Mouse (Mus musculus): ENCODE results near the gene Trim27. TPM values are rescaled to one million over a fixed set of nuclear protein-coding genes. Genes with fewer than 3 reads are reported as not detected.

Gene Trim27
- polyA plus RNA-seq, 1 experiment from 2014 or later, result 58.5 TPM

DNA sequence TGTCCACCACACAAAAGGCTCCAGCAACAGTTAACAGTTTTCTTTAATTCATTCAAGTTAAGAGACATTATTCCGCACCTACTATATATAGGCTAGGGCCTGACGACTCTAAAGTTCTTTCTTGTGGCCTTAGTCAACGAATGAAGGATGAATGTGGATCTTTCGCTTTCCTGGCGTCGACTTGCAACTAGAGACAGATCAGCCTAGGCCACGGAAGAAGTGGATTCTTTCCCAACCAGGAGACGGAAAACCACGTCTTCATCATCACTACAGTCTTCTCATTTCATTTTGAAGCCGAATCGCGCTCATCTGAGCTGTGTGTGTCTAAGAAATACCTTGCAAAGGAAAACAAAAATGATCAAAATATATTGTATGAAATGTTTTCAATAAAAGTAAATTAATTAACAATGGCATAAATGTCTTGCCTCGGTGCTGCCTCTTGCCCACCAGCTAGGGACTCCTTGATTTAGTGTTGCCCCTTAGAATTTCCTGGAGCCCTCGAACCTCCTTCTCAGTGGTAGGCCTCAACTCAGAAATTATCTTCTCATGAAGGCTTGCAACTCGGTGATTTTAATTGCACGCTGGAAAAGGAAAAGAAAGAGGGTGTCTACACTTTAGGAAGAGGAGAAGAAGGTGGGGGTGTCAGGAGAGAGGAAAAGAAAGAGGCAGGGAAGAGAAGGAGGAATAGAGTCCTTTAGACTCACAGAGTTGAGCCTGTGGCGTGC is 8.7 kb upstream of the Trim27 start:
- Histone ChIP-seq H3K27ac (replicated peaks) (no peak overlapping the region), H3K9me3 (ENCODE audit: control insufficient read depth, low read length) (no peaks in the 10 kb centered on the region), H3K4me1 (replicated peaks; ENCODE audit: control insufficient read depth, insufficient read depth) (no peaks in the 10 kb centered on the region), H3K36me3 (ENCODE audit: control insufficient read depth, insufficient read depth, low read length) (no peaks in the 10 kb centered on the region), H3K4me3 (ENCODE audit: low read depth, low read length) (no peak overlapping the region), H3K9ac (ENCODE audit: low read length) (no peak overlapping the region), H3K27me3 (ENCODE audit: control insufficient read depth, insufficient read depth, low read length) (no peaks in the 10 kb centered on the region), H3K4me2 (replicated peaks; ENCODE audit: low read depth) (peak overlapping the region; percentile 39; the same call in 1 of the 2 replicates)
- DNase-seq (ENCODE audit: low spot score), result no peak
- ATAC-seq (ENCODE audit: low FRiP score, low TSS enrichment), result no peak
- TF ChIP-seq EP300 (optimal IDR thresholded peaks at IDR 0.05) (no peak), CTCF (IDR thresholded peaks at IDR 0.05; ENCODE audit: low read depth) (no peak)
- 67% methylated on average over 17 of the region's 17 CpGs for WGBS

DNA sequence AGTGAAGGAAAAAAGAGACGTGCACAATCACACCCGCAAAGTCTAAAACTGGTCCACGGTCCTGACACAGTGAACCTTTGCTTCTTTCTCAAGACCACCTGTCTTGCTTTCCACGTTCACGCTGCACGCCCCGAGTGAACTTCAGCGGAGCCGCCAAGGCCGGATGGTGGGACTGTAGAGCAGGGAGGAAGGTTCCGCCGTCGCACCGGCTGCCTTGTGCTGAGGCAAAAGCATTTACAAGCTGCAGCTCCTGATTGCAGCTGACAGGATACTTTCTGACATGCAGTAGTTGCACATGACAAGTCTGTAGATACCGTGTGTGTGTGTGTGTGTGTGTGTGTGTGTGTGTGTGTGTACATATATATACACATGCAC is 8.1 kb upstream of the Trim27 start:
- no peaks in the 10 kb centered on the region for H3K36me3 ChIP-seq (ENCODE audit: control insufficient read depth, insufficient read depth, low read length)
- TF ChIP-seq CTCF (IDR thresholded peaks at IDR 0.05; ENCODE audit: low read depth) (no peak), EP300 (optimal IDR thresholded peaks at IDR 0.05) (no peak)
- ATAC-seq (ENCODE audit: low FRiP score, low TSS enrichment) (no peak), DNase-seq (ENCODE audit: low spot score) (no peak)
- 16% methylated on average over 15 of the region's 15 CpGs for WGBS
- no peak overlapping the region for H3K27ac ChIP-seq (replicated peaks)
- no peaks in the 10 kb centered on the region for H3K27me3 ChIP-seq (ENCODE audit: control insufficient read depth, insufficient read depth, low read length)
- peak overlapping the region; percentile 39; the same call in 1 of the 2 replicates for H3K4me2 ChIP-seq (replicated peaks; ENCODE audit: low read depth)
- H3K9ac ChIP-seq (ENCODE audit: low read length), result no peak overlapping the region
- H3K4me3 ChIP-seq (ENCODE audit: low read depth, low read length), result no peak overlapping the region
- no peaks in the 10 kb centered on the region for H3K9me3 ChIP-seq (ENCODE audit: control insufficient read depth, low read length)
- no peaks in the 10 kb centered on the region for H3K4me1 ChIP-seq (replicated peaks; ENCODE audit: control insufficient read depth, insufficient read depth)

DNA sequence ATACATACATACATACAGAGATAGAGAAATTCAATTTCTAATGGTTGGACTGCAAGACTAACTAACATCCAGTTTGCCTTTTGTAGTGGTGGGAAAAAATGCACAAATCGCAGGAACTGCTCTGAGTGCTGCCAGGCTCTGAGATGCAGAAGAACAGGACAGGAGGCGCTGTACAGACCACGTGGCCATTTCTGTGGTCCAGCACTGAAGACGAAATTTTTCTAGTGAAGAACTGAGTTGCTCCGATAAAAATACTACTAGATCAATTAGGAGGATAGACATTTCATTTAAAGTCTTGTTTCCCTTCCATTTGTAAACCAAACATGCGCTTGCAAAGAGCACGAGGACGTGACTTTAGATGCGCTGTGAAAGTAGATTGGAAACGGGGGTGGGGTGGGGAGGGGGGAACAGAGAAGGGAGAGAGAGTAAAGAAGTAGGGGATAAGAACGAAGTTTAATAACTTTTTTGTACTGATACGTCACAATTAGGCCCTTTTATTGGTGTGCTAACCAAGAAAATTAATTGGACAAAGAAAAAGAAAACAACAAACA is 7.6 kb upstream of the Trim27 start:
- Histone ChIP-seq H3K9ac (ENCODE audit: low read length) (no peak overlapping the region), H3K27ac (replicated peaks) (no peak overlapping the region)
- under 1% methylated on average over 12 of the region's 12 CpGs for WGBS

DNA sequence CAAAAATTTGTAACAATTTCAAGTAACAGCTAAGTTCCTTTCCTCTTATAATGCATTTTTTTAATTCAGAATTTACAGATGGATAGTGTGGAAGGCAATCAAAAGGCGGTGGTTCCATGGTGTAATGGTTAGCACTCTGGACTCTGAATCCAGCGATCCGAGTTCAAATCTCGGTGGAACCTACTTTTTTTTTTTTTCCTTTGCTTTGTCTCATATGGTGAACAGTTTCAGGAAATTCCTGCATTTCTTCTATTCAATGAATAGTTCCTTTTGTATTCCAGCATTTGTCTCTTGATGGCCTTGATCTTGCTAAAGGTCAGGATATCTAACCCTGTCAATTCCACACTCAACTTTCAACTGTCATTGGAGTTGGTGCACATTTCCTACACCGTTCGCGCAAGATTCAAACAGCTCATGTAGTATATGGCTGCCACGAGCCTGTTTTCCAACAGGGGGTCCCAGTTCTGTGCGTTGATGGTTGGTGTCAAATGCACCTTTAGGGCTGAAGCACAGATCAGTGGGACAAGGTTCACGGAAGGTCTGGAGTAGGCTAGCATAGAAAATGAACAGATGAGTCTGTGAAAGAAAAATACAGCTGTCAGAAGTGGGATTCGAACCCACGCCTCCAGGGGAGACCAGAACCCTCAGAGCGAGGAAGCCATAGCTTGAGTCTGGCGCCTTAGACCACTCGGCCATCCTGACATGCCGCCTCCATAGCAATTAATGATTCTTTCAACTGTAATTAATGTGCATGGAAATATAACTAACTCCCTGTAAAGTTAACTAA is 6.8 kb upstream of the Trim27 start:
- WGBS, result 1% methylated on average over 16 of the region's 16 CpGs
- Histone ChIP-seq H3K9me3 (ENCODE audit: control insufficient read depth, low read length) (no peaks in the 10 kb centered on the region), H3K27ac (replicated peaks) (peak overlapping the region; percentile 49; the same call in 1 of the 2 replicates), H3K27me3 (ENCODE audit: control insufficient read depth, insufficient read depth, low read length) (no peaks in the 10 kb centered on the region), H3K4me3 (ENCODE audit: low read depth, low read length) (peak overlapping the region; percentile 40), H3K9ac (ENCODE audit: low read length) (no peak overlapping the region), H3K36me3 (ENCODE audit: control insufficient read depth, insufficient read depth, low read length) (no peaks in the 10 kb centered on the region), H3K4me1 (replicated peaks; ENCODE audit: control insufficient read depth, insufficient read depth) (no peaks in the 10 kb centered on the region), H3K4me2 (replicated peaks; ENCODE audit: low read depth) (peak overlapping the region; percentile 71)
- TF ChIP-seq EP300 (optimal IDR thresholded peaks at IDR 0.05) (no peak), CTCF (IDR thresholded peaks at IDR 0.05; ENCODE audit: low read depth) (no peak)
- DNase-seq (ENCODE audit: low spot score) (peak; percentile 56), ATAC-seq (ENCODE audit: low FRiP score, low TSS enrichment) (peak; percentile 58)

More for the DNA sequence above, 7.6 kb upstream of the Trim27 start:
- Histone ChIP-seq H3K4me1 (replicated peaks; ENCODE audit: control insufficient read depth, insufficient read depth) (no peaks in the 10 kb centered on the region), H3K4me3 (ENCODE audit: low read depth, low read length) (peak overlapping the region; percentile 40), H3K4me2 (replicated peaks; ENCODE audit: low read depth) (peak overlapping the region; percentile 71), H3K9me3 (ENCODE audit: control insufficient read depth, low read length) (no peaks in the 10 kb centered on the region), H3K36me3 (ENCODE audit: control insufficient read depth, insufficient read depth, low read length) (no peaks in the 10 kb centered on the region), H3K27me3 (ENCODE audit: control insufficient read depth, insufficient read depth, low read length) (no peaks in the 10 kb centered on the region)
- ATAC-seq (ENCODE audit: low FRiP score, low TSS enrichment), result no peak
- TF ChIP-seq EP300 (optimal IDR thresholded peaks at IDR 0.05) (no peak), CTCF (IDR thresholded peaks at IDR 0.05; ENCODE audit: low read depth) (peak; percentile 61)
- no peak for DNase-seq (ENCODE audit: low spot score)

DNA sequence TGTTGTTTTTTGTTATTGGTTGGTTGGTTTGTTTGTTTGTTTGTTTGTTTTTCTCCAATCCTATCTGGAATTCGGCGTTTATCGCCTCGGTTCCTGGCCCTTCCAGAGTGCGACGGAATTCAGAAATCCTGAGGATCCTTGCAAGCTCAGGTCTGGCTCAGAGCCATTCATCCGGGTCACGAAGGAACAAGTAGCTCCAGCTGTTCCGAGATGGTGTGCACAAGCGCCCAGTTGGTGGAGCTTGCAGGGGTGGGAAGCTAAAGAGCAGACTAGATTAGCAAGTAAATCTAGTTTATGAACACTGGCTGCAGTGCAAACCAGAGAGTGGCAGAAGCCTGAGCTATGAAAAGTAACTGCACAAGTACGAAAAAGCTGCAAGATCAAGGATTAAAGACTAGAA is 6.2 kb upstream of the Trim27 start:
- Histone ChIP-seq H3K27me3 (ENCODE audit: control insufficient read depth, insufficient read depth, low read length) (no peaks in the 10 kb centered on the region), H3K4me2 (replicated peaks; ENCODE audit: low read depth) (peak overlapping the region; percentile 48), H3K9ac (ENCODE audit: low read length) (no peak overlapping the region), H3K36me3 (ENCODE audit: control insufficient read depth, insufficient read depth, low read length) (no peaks in the 10 kb centered on the region), H3K9me3 (ENCODE audit: control insufficient read depth, low read length) (no peaks in the 10 kb centered on the region), H3K4me1 (replicated peaks; ENCODE audit: control insufficient read depth, insufficient read depth) (no peaks in the 10 kb centered on the region), H3K4me3 (ENCODE audit: low read depth, low read length) (peak overlapping the region; percentile 29), H3K27ac (replicated peaks) (peak overlapping the region; percentile 76)
- DNase-seq (ENCODE audit: low spot score) (peak; percentile 91), ATAC-seq (ENCODE audit: low FRiP score, low TSS enrichment) (peak; percentile 66)
- WGBS, result under 1% methylated on average over 11 of the region's 11 CpGs
- TF ChIP-seq CTCF (IDR thresholded peaks at IDR 0.05; ENCODE audit: low read depth) (peak; percentile 31; the same call in 1 of the 2 replicates), EP300 (optimal IDR thresholded peaks at IDR 0.05) (no peak)
